Mouse (Mus musculus): ENCODE measurements around the gene Itpkb. TPM values are rescaled to one million over a fixed set of nuclear protein-coding genes. Genes with fewer than 3 reads are reported as not detected.
A peak's percentile ranks its signal among the peaks of the same experiment; 100 is the strongest.

Gene Itpkb
- 10 to 100 TPM; 24.2 to 25.2 TPM for total RNA-seq (2021)

- DNase-seq = no peak
Observed at GRCm38 (mm10) chr1:180330145-180330706, at the start of gene Itpkb. TSS of gene Itpkb (plus strand) at chr1:180330485.

DNA sequence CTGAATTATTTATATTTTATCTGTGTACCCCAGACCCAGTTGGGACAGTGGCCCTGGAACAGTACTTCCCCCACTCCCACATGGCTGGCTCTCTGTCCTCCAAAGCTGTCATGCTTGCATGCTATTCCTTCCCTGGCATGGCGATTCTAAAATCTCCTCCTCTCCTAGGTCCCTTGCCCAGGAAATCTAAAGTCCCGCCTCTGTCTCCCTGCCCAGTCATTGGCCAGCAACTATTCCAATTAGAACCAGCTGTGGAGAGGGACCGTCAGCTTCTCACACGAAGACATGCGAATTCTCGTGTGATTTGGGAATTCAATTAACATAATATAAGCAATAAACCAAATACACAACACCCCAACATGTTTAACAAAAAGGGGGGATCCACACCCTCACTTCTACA is 47.7 kb upstream of the Itpkb start:
- DNase-seq = no peak

GRCm38 (mm10) chr1:180283813-180284768 is 46.2 kb upstream of the Itpkb start:
- peak in 1 of 2 experiments; percentile 10 for DNase-seq

- no peak for DNase-seq
Observed at GRCm38 (mm10) chr1:180286081-180286831, 44.0 kb upstream of the Itpkb start.

DNA sequence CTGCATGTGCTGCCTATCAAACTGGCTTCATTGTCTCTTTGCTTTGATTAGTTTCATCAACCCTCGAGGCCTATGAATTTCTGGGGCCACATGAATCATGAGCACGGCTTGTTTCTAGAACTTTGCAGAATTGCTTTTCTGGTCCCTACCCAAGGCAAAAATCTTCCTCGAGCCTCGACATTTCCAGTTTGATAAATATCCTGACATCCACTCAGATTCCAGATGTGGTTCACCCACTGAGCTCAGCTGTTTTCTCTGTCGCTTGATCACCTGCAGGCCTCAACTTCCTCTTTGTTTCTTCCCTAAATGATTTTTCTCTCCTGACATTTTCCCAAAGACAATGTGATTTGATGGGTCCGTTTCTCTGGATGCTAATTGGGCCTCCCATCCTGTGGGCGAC is 42.1 kb upstream of the Itpkb start:
- DNase-seq = no peak

GRCm38 (mm10) chr1:180288872-180289468 is 41.3 kb upstream of the Itpkb start:
- no peak for DNase-seq

DNA sequence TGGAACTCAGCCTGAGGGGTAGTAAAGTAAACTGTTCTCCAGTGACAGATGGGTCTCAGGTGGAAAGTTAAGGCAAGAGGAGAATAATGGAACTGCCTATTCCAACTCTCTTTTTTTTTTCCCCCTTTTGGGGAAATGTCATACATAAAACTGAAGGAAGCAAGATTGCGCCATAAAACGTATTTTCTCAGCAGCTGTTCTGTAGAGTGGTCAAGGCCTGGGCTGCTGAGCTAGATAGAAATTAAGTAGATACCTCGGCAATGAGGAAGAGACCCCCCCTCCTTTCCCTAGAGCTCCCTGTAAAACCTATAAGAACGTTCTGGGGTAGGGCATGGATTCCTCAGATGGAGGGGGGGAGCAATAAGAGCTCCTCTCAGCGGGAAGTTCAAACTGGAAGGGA is 40.5 kb upstream of the Itpkb start:
- DNase-seq = no peak

DNA sequence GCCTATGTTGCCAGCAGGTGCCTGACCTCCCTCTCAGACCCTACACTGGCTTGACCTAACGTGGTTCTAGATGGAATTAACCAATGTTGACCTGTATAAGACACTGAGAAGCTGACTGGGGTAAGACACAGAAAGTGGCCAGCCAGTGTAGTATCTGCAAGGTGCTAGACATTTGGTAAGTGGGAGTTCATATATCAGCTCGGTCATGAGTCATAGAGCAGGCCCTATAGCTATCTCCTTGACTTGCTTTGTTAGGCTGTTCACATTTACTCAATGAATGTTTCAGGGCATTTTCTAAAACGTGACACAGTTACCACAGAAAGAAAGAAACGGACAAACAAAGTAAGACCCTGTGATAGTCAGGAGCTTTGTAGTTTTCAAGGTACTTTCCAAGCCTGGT is 39.9 kb upstream of the Itpkb start:
- no peak for DNase-seq

- DNase-seq = no peak
Observed at GRCm38 (mm10) chr1:180296088-180296487, 34.2 kb upstream of the Itpkb start.

- DNase-seq = no peak
Observed at GRCm38 (mm10) chr1:180299697-180300096, 30.6 kb upstream of the Itpkb start.

DNA sequence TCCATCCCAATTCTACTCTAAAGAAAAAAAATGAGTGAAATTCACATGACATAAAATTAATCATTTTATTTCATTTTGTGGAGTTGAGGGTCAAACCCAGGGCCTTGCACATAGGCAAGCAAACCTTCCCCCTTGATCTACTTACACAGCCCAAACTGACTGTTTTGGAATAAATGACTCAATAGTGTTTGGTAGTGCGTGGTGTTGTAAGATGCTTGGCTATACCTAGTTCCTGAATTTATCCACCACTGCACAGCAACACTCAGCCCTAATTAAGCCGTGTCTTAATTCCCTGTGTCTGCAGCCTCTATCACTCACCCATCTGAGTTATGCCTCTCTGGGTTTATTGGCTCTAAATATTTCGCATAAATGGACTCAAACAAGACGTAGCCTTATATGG is 30.0 kb upstream of the Itpkb start:
- no peak for DNase-seq

- DNase-seq = no peak
Observed at GRCm38 (mm10) chr1:180300997-180301396, 29.3 kb upstream of the Itpkb start.

- no peak for DNase-seq
Observed at GRCm38 (mm10) chr1:180302253-180303120, 27.8 kb upstream of the Itpkb start.

DNA sequence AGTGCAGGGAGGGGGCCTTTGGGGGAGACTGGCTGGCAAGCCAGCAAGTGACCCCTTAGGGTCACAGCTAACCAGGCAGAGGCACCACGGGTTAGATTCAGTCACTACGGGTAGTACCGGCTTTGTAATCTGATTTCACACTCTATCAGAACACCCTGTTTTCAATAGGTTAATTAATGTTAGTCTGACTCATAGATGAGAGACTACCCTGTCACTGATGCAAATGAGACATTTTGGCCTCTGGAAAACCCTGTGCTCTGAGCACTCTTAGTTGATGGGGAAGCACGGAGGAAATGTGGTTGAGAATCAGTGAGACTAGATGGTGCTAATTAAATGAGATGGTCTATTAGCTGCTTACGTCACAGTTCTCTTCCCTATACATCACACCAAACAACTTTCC is 26.7 kb upstream of the Itpkb start:
- DNase-seq = no peak

GRCm38 (mm10) chr1:180306889-180307288 is 23.4 kb upstream of the Itpkb start:
- DNase-seq = no peak

DNA sequence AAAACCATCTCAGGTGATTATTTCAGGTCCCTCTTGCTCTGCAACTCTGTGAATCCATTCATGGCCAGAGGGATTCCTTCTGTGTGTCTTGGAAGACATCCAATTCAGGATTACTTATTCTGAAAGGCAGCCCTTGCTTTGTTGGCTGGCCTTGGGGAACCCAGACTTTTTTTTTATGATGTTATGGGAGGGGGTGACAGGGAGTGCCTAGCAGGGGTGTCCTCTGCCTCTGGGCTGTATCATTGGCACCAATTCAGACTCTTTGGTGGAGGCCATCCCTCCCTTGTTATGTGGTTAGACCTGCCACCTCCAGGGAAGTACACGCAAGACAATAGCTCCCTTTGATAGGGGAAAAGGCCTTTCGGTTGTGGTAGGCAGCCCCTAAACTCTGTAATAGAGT is 22.6 kb upstream of the Itpkb start:
- no peak for DNase-seq

- no peak for DNase-seq
Observed at GRCm38 (mm10) chr1:180308897-180309296, 21.4 kb upstream of the Itpkb start.

- no peak for DNase-seq
Observed at GRCm38 (mm10) chr1:180312286-180312685, 18.0 kb upstream of the Itpkb start.

- DNase-seq = no peak
Observed at GRCm38 (mm10) chr1:180312792-180313311, 17.4 kb upstream of the Itpkb start.

- no peak for DNase-seq
Observed at GRCm38 (mm10) chr1:180313517-180314440, 16.5 kb upstream of the Itpkb start.

Data from layer of hippocampus, postnatal 36 days (tissue).